Mouse (Mus musculus): Measurements from ENCODE around the gene Ddx50. TPM values are rescaled to one million over a fixed set of nuclear protein-coding genes. Genes with fewer than 3 reads are reported as not detected.

Ddx50 gene
- polyA plus RNA-seq (2012; rRNA removed), result 85.8 and 88.3 TPM in 2 replicates

GRCm38 (mm10) chr10:62650881-62651810 lies at the start of gene Ddx50:
Ddx50 (minus strand) TSS chr10:62651218.
- peak; percentile 93 for DNase-seq (ENCODE audit: low spot score)

GRCm38 (mm10) chr10:62692771-62693170 lies 41.8 kb upstream of the Ddx50 start:
- DNase-seq (ENCODE audit: low spot score), result no peak

GRCm38 (mm10) chr10:62692244-62692643 lies 41.2 kb upstream of the Ddx50 start:
- DNase-seq (ENCODE audit: low spot score), result no peak

GRCm38 (mm10) chr10:62687032-62687674 lies 36.1 kb upstream of the Ddx50 start:
- no peak for DNase-seq (ENCODE audit: low spot score)

GRCm38 (mm10) chr10:62683043-62683442 lies 32.0 kb upstream of the Ddx50 start:
- DNase-seq (ENCODE audit: low spot score), result no peak

DNA sequence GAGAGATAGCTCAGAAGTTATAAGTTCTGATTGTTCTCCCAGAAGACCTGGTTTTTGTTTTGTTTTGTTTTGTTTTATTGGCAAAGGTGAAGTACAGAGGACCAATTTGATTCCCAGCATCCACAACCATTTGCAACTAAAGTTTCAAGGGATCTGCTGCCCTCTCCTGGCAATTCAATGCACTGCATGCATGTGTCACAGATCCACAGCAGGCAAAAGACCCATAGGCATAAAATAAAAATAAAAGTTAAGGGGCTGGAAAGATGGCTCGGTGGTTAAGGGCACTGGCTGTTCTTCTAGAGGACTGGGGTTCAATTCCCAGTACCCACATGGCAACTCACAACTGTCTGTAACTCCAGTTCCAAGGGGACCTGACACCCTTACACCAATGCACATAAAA lies 28.8 kb upstream of the Ddx50 start:
- DNase-seq (ENCODE audit: low spot score), result no peak

- no peak for DNase-seq (ENCODE audit: low spot score)
These were observed 26.3 kb upstream of the Ddx50 start for GRCm38 (mm10) chr10:62677329-62677728.

GRCm38 (mm10) chr10:62676196-62676595 lies 25.2 kb upstream of the Ddx50 start:
- DNase-seq (ENCODE audit: low spot score), result no peak

GRCm38 (mm10) chr10:62672359-62672758 lies 21.3 kb upstream of the Ddx50 start:
- DNase-seq (ENCODE audit: low spot score), result no peak

DNA sequence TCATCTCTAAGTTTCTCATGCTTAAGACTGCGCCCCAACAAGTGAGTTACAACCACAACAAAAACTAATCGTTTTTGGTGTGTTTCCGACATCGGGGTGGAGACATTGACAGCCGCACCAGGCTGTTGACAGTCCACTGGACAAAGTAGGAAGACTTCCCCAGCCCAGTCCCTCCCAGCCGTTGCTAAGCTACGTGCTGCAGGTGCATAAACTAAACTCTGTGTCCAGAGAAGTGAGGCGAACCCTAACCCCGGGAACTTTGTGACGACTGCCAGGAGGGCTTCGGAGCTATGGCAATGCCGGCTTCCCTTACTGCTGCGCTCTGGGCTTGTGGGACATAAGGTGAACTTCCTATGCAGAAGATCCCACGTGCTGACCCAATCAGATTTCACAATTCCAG lies 18.2 kb upstream of the Ddx50 start:
- DNase-seq (ENCODE audit: low spot score), result no peak

- DNase-seq (ENCODE audit: low spot score), result no peak
These were observed 17.4 kb upstream of the Ddx50 start for GRCm38 (mm10) chr10:62668463-62668862.

DNA sequence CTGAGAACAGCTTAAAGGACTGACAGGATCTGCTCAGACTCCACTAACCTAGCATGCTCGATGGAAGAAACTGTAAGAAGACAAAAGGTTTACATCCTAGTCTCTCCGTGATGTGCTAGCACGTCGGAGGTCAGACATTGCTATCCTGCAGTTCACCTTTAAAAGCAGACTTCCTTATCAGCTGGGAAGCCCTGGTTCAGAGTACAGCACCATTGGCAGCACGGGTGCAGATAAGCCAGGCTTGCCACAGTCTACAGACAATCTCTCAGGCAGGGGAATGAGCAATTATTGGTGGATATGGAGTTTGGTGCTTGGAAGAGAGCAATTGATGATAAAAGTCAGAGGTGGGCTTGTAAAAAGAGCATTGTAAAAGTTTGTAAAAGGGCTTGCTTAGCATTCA lies 17.0 kb upstream of the Ddx50 start:
- no peak for DNase-seq (ENCODE audit: low spot score)

- DNase-seq (ENCODE audit: low spot score), result no peak
These were observed 14.1 kb upstream of the Ddx50 start for GRCm38 (mm10) chr10:62664963-62665590.

- DNase-seq (ENCODE audit: low spot score), result no peak
These were observed 13.2 kb upstream of the Ddx50 start for GRCm38 (mm10) chr10:62664171-62664570.

GRCm38 (mm10) chr10:62656711-62657110 lies 5.7 kb upstream of the Ddx50 start:
- DNase-seq (ENCODE audit: low spot score), result no peak

- no peak for DNase-seq (ENCODE audit: low spot score)
These were observed 943 bp upstream of the Ddx50 start for GRCm38 (mm10) chr10:62651961-62652360.

DNA sequence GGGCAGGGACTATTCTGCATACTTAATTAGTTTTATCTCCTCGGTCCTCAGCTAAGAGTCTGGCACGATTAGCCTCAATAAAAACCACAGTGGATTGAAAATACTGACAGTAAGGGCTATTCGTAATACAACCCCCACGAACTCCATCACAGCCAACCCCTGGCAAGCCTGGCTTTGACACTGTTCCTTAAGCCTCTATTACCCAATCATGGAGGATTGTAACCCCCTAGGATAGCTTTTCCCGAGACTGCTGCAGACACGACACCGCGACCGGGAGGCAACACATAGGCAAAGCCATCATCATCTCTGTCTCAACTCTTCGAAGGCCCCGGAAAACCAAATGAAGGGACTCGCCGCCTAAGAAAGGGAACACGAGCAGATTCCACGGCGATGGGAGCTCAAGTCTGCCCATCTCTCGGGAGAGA lies 648 bp downstream of the Ddx50 start:
- DNase-seq (ENCODE audit: low spot score), result no peak

GRCm38 (mm10) chr10:62604161-62604560 lies 46.9 kb downstream of the Ddx50 start:
- DNase-seq (ENCODE audit: low spot score), result no peak

GRCm38 (mm10) chr10:62603233-62604030 lies 47.6 kb downstream of the Ddx50 start:
- DNase-seq (ENCODE audit: low spot score), result no peak

DNA sequence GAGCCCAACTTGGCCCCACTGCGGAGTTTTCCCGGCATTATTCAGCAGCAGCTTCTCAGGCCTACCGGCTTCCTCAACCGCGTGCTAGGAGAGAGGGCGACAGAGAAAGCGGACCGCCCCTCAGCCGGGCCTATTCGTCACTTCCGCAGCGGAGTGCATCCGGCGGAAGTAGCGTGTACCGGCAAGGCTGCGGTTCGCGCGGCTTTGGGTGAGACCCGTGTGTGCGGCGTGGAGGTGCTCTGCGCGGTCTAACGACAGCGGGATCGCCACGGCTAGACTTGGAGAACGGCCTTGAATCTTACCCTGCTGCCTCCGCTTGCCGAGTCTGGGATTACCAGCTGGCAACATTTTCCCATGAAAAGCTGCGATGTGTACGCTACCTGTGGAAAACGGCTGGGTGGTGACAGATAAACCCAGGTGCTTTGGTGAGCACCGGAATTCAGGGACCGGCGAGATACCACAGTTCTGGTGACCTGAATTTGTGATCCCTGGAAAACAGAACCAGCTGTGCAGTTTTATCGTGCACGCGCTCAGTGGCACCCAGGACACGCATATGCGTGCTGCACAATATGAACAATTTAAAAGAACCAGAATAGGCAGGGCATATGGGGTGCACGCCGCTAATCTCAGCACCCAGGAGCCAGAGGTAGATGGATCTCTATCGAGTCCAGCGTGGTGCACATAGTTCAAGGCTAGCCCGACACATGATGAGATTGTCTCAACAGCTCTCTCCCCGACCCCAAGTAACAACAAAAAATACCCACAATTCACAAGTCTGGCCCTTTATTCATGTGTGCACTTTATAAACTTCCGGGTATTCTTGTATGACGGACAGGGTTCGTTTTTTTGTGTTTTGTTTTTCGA lies 48.6 kb downstream of the Ddx50 start, which contains the start of gene Ddx21:
Gene Ddx21, minus strand, starts transcription at position 105 of the 864 bp plus-strand sequence.
- peak; percentile 79 for DNase-seq (ENCODE audit: low spot score)

DNA sequence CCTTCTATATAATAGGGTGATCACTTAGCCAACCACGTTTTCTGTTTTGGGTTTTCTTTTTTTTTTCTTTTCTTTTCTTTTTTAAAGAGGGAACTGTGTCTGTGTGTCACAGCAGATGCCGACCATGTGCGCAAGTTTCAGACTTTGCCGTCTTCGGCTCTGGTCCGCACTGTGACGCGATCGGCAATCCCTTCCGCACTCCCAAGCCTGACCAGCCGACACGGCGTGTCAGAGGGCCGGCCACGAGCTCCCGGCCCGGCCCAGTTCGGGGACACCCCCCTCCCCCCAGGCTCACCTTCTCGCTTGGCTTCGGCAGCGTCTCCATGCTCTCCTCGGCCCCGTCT lies 49.2 kb downstream of the Ddx50 start:
- no peak for DNase-seq (ENCODE audit: low spot score)

Data from urinary bladder, adult 2 months (tissue).